Mouse (Mus musculus): ENCODE results near the gene Dach2. TPM values are rescaled to one million over a fixed set of nuclear protein-coding genes. Genes with fewer than 3 reads are reported as not detected.

Dach2 gene
- total RNA-seq, 2 experiments from 2014 or later, result 0.61 to 0.74 TPM

Other genes with a start within 250 kb of the Dach2 start
- gene Chm, start 112.0 kb upstream of the Dach2 start, total RNA-seq (2021), result 10 to 100 TPM; 40.6 to 42.2 TPM

All from left cerebral cortex, adult 18-20 months (tissue).